Mouse (Mus musculus) frontal cortex, adult 2 months (tissue): ENCODE measurements around the gene Add2. TPM values are rescaled to one million over a fixed set of nuclear protein-coding genes. Genes with fewer than 3 reads are reported as not detected.

Source experiments
- DNase-seq, 2 experiments: peaks; one replicate each; pipeline ENCODE4 v3.0.0; 2022; ENCODE audit warnings: low spot score in 1 of 2; ENCODE audit errors: extremely low spot score in 1 of 2
- polyA plus RNA-seq: library from polyadenylated mRNA; depleted of rRNA; stranded (reverse); fragments of >200 nt; gene quantifications from 2 replicates; pipeline ENCODE4 v1.2.3, GENCODE M21; 2012

Add2 gene
- polyA plus RNA-seq, 1 experiment: 108 TPM

- peak in 1 of 2 experiments; percentile 52 for DNase-seq
Measured at GRCm38 (mm10) chr6:86128504-86128903, 100.0 kb downstream of the Add2 start.

- no peak for DNase-seq
Measured at GRCm38 (mm10) chr6:86129872-86130498, 101.5 kb downstream of the Add2 start.

- DNase-seq: no peak
Measured at GRCm38 (mm10) chr6:86133882-86134281, 105.4 kb downstream of the Add2 start.

GRCm38 (mm10) chr6:86136206-86136605 lies 107.7 kb downstream of the Add2 start:
- no peak for DNase-seq

GRCm38 (mm10) chr6:86141284-86141683 lies 112.8 kb downstream of the Add2 start:
- no peak for DNase-seq

GRCm38 (mm10) chr6:86141820-86142219 lies 113.3 kb downstream of the Add2 start:
- DNase-seq: peak in 1 of 2 experiments; percentile 73

- DNase-seq: no peak
Measured at GRCm38 (mm10) chr6:86144986-86145385, 116.5 kb downstream of the Add2 start.

- no peak for DNase-seq
Measured at GRCm38 (mm10) chr6:86148518-86148917, 120.0 kb downstream of the Add2 start.

GRCm38 (mm10) chr6:86149001-86149400 lies 120.5 kb downstream of the Add2 start:
- no peak for DNase-seq

- DNase-seq: no peak
Measured at GRCm38 (mm10) chr6:86152676-86153075, 124.2 kb downstream of the Add2 start.

GRCm38 (mm10) chr6:86153436-86153990 lies 125.0 kb downstream of the Add2 start:
- DNase-seq: no peak

- no peak for DNase-seq
Measured at GRCm38 (mm10) chr6:86154006-86154405, 125.5 kb downstream of the Add2 start.

GRCm38 (mm10) chr6:86154481-86154880 lies 126.0 kb downstream of the Add2 start:
- DNase-seq: no peak

GRCm38 (mm10) chr6:86157253-86158234 lies 129.1 kb downstream of the Add2 start:
- no peak for DNase-seq

GRCm38 (mm10) chr6:86160878-86161277 lies 132.4 kb downstream of the Add2 start:
- no peak for DNase-seq

- no peak for DNase-seq
Measured at GRCm38 (mm10) chr6:86161586-86161985, 133.1 kb downstream of the Add2 start.

GRCm38 (mm10) chr6:86164028-86164427 lies 135.5 kb downstream of the Add2 start:
- DNase-seq: no peak

- DNase-seq: no peak
Measured at GRCm38 (mm10) chr6:86166426-86166825, 137.9 kb downstream of the Add2 start.

- DNase-seq: no peak
Measured at GRCm38 (mm10) chr6:86167851-86168250, 139.4 kb downstream of the Add2 start.

GRCm38 (mm10) chr6:86169166-86169565 lies 140.7 kb downstream of the Add2 start:
- DNase-seq: no peak
